Mouse (Mus musculus): ENCODE results near the gene Fem1a. TPM values are rescaled to one million over a fixed set of nuclear protein-coding genes. Genes with fewer than 3 reads are reported as not detected.
A peak's percentile ranks its signal among the peaks of the same experiment; 100 is the strongest.

Fem1a gene
- polyA plus RNA-seq, 1 experiment: 22.9 TPM

GRCm38 (mm10) chr17:56272644-56273043 is 16.0 kb downstream of the Fem1a start:
- Histone ChIP-seq H3K27ac (ENCODE audit: insufficient read depth, low read depth, low read length) (peak overlapping the region; percentile 8; the same call in 1 of the 2 replicates), H3K36me3 (ENCODE audit: control insufficient read depth, insufficient read depth, low read length) (peaks cover 41% of the 10 kb centered on the region)
- TF ChIP-seq POLR2A (IDR thresholded peaks at IDR 0.05; ENCODE audit: low read depth, low read length) (no peak), CTCF (IDR thresholded peaks at IDR 0.05; ENCODE audit: extremely low read depth, insufficient read length, insufficient replicate concordance, low read depth, low read length) (no peak)

GRCm38 (mm10) chr17:56273482-56273881 is 16.9 kb downstream of the Fem1a start:
- Histone ChIP-seq H3K27ac (ENCODE audit: insufficient read depth, low read depth, low read length) (peak overlapping the region; percentile 8), H3K4me1 (ENCODE audit: control insufficient read depth, insufficient read depth, insufficient read length, low read length) (peaks cover 29% of the 10 kb centered on the region), H3K27me3 (ENCODE audit: control insufficient read depth, insufficient read depth, low read length) (no peaks in the 10 kb centered on the region), H3K36me3 (ENCODE audit: control insufficient read depth, insufficient read depth, low read length) (peaks cover 45% of the 10 kb centered on the region), H3K4me3 (ENCODE audit: low read depth, low read length) (peak overlapping the region; percentile 27)
- 76% methylated on average over 7 of the region's 7 CpGs for WGBS
- TF ChIP-seq POLR2A (IDR thresholded peaks at IDR 0.05; ENCODE audit: low read depth, low read length) (no peak), CTCF (IDR thresholded peaks at IDR 0.05; ENCODE audit: extremely low read depth, insufficient read length, insufficient replicate concordance, low read depth, low read length) (no peak)

More at GRCm38 (mm10) chr17:56272644-56273043, 16.0 kb downstream of the Fem1a start:
- Histone ChIP-seq H3K27me3 (ENCODE audit: control insufficient read depth, insufficient read depth, low read length) (no peaks in the 10 kb centered on the region), H3K4me3 (ENCODE audit: low read depth, low read length) (no peak overlapping the region), H3K4me1 (ENCODE audit: control insufficient read depth, insufficient read depth, insufficient read length, low read length) (peaks cover 21% of the 10 kb centered on the region)
- 46% methylated on average over 3 of the region's 3 CpGs for WGBS

GRCm38 (mm10) chr17:56273986-56274385 is 17.4 kb downstream of the Fem1a start:
- 84% methylated on average over 5 of the region's 5 CpGs for WGBS

GRCm38 (mm10) chr17:56275842-56276480 is 19.4 kb downstream of the Fem1a start:
- no peaks in the 10 kb centered on the region for H3K27me3 ChIP-seq (ENCODE audit: control insufficient read depth, insufficient read depth, low read length)
- peaks cover 48% of the 10 kb centered on the region for H3K36me3 ChIP-seq (ENCODE audit: control insufficient read depth, insufficient read depth, low read length)
- TF ChIP-seq POLR2A (IDR thresholded peaks at IDR 0.05; ENCODE audit: low read depth, low read length): peak; percentile 43; the same call in 1 of the 2 replicates
- TF ChIP-seq CTCF (IDR thresholded peaks at IDR 0.05; ENCODE audit: extremely low read depth, insufficient read length, insufficient replicate concordance, low read depth, low read length): no peak
- H3K27ac ChIP-seq (ENCODE audit: insufficient read depth, low read depth, low read length): peak overlapping the region; percentile 96
- peak overlapping the region; percentile 86 for H3K4me3 ChIP-seq (ENCODE audit: low read depth, low read length)
- H3K4me1 ChIP-seq (ENCODE audit: control insufficient read depth, insufficient read depth, insufficient read length, low read length): peaks cover 38% of the 10 kb centered on the region
- WGBS: 12% methylated on average over 5 of the region's 5 CpGs

More at GRCm38 (mm10) chr17:56273986-56274385, 17.4 kb downstream of the Fem1a start:
- Histone ChIP-seq H3K27me3 (ENCODE audit: control insufficient read depth, insufficient read depth, low read length) (no peaks in the 10 kb centered on the region), H3K36me3 (ENCODE audit: control insufficient read depth, insufficient read depth, low read length) (peaks cover 50% of the 10 kb centered on the region), H3K4me1 (ENCODE audit: control insufficient read depth, insufficient read depth, insufficient read length, low read length) (peaks cover 34% of the 10 kb centered on the region), H3K27ac (ENCODE audit: insufficient read depth, low read depth, low read length) (peak overlapping the region; percentile 45), H3K4me3 (ENCODE audit: low read depth, low read length) (peak overlapping the region; percentile 27; the same call in 1 of the 2 replicates)
- no peak for TF ChIP-seq CTCF (IDR thresholded peaks at IDR 0.05; ENCODE audit: extremely low read depth, insufficient read length, insufficient replicate concordance, low read depth, low read length)
- no peak for TF ChIP-seq POLR2A (IDR thresholded peaks at IDR 0.05; ENCODE audit: low read depth, low read length)

GRCm38 (mm10) chr17:56276643-56277566 is 20.3 kb downstream of the Fem1a start, which contains the start of gene Ticam1:
TSS of gene Ticam1 (minus strand) at chr17:56276786.
- peaks cover 42% of the 10 kb centered on the region for H3K4me1 ChIP-seq (ENCODE audit: control insufficient read depth, insufficient read depth, insufficient read length, low read length)
- H3K36me3 ChIP-seq (ENCODE audit: control insufficient read depth, insufficient read depth, low read length): peaks cover 47% of the 10 kb centered on the region
- WGBS: 1% methylated on average over 20 of the region's 21 CpGs

GRCm38 (mm10) chr17:56277567-56277893 is 20.9 kb downstream of the Fem1a start:
- Histone ChIP-seq H3K4me3 (ENCODE audit: low read depth, low read length) (no peak overlapping the region), H3K27ac (ENCODE audit: insufficient read depth, low read depth, low read length) (peak overlapping the region; percentile 87)
- WGBS: 17% methylated on average over 2 of the region's 2 CpGs

More at GRCm38 (mm10) chr17:56276643-56277566, 20.3 kb downstream of the Fem1a start, which contains the start of gene Ticam1:
- Histone ChIP-seq H3K4me3 (ENCODE audit: low read depth, low read length) (peak within 1 kb of the TSS; percentile 86), H3K27ac (ENCODE audit: insufficient read depth, low read depth, low read length) (peak within 1 kb of the TSS; percentile 96), H3K27me3 (ENCODE audit: control insufficient read depth, insufficient read depth, low read length) (no peaks in the 10 kb centered on the region)
- no peak; the same call in 1 of the 2 replicates for TF ChIP-seq CTCF (IDR thresholded peaks at IDR 0.05; ENCODE audit: extremely low read depth, insufficient read length, insufficient replicate concordance, low read depth, low read length)
- TF ChIP-seq POLR2A (IDR thresholded peaks at IDR 0.05; ENCODE audit: low read depth, low read length): peak; percentile 71

More at GRCm38 (mm10) chr17:56277567-56277893, 20.9 kb downstream of the Fem1a start:
- Histone ChIP-seq H3K4me1 (ENCODE audit: control insufficient read depth, insufficient read depth, insufficient read length, low read length) (peaks cover 37% of the 10 kb centered on the region), H3K36me3 (ENCODE audit: control insufficient read depth, insufficient read depth, low read length) (peaks cover 42% of the 10 kb centered on the region), H3K27me3 (ENCODE audit: control insufficient read depth, insufficient read depth, low read length) (no peaks in the 10 kb centered on the region)
- TF ChIP-seq POLR2A (IDR thresholded peaks at IDR 0.05; ENCODE audit: low read depth, low read length) (no peak), CTCF (IDR thresholded peaks at IDR 0.05; ENCODE audit: extremely low read depth, insufficient read length, insufficient replicate concordance, low read depth, low read length) (peak; percentile 20; the same call in 1 of the 2 replicates)
